In genomic region chr11:72266207-72266959, GRCm38 (mm10) we compare ENCODE assay signal across 9 mouse cellular contexts. TPM values are rescaled to one million over a fixed set of nuclear protein-coding genes. Genes with fewer than 3 reads are reported as not detected.
DNase-seq lines count a peak whose midpoint lies in the region; ATAC-seq lines count a peak whose summit lies in the region.
"Had no signal": no experiment of that assay in that cellular context is flagged by ENCODE, and none has a peak within 500 bp of the region (broad histone marks: within the 10 kb centered on the region; RNA-seq: fewer than 3 reads in every experiment).

No protein-coding gene starts in this region.

- H3K9me3 ChIP-seq in intestine, embryonic 14.5 days (ENCODE audit: control insufficient read depth, low read length) = no peaks in the 10 kb centered on the region

- ATAC-seq in common myeloid progenitor, adult 5-6 weeks (replicated peaks; ENCODE audit: low read depth, poor library complexity, severe bottlenecking) = peak; percentile 95
- peak; percentile 90 for ATAC-seq in intestine, embryonic 14.5 days (replicated peaks; ENCODE audit: low FRiP score, low TSS enrichment, low read depth)
- ATAC-seq in megakaryocyte progenitor cell, adult 5-6 weeks (replicated peaks; ENCODE audit: poor library complexity) = peak; percentile 91
- ATAC-seq in erythroid progenitor cell, adult 5-6 weeks (replicated peaks; ENCODE audit: low FRiP score, poor library complexity, severe bottlenecking) = no peak

- intact Hi-C loops in left cerebral cortex, postnatal 14 days (cut with DNase I) = loop anchor here (5.0 kb wide), 1 partner anchor 39 kb away; no protein-coding TSS in a partner anchor

- peak overlapping the region; percentile 76 for H3K4me2 ChIP-seq in intestine, embryonic 14.5 days (ENCODE audit: low read length)

- no peaks in the 10 kb centered on the region for H3K36me3 ChIP-seq in intestine, embryonic 14.5 days (ENCODE audit: control insufficient read depth, insufficient read depth, low read length)

- DNase-seq in adrenal gland, postnatal 10 days = peak; percentile 71
- DNase-seq in gastrocnemius, postnatal 10 days = peak; percentile 48
- peak; percentile 74 for DNase-seq in intestine, embryonic 14.5 days (ENCODE audit: low spot score)
- peak; percentile 56 to 62 for DNase-seq in left cerebral cortex, postnatal 14 days (ENCODE audit: low spot score in 2 of 2)
- peak; percentile 60 for DNase-seq in right cerebral cortex, postnatal 14 days

- peak overlapping the region; percentile 39 for H3K4me3 ChIP-seq in intestine, embryonic 14.5 days (ENCODE audit: low read depth, low read length)

- WGBS in intestine, embryonic 14.5 days = 2% methylated on average over 46 of the region's 46 CpGs

- no peak overlapping the region for H3K27ac ChIP-seq in intestine, embryonic 14.5 days (ENCODE audit: low read depth)

- H3K27me3 ChIP-seq in intestine, embryonic 14.5 days (replicated peaks; ENCODE audit: control insufficient read depth, insufficient read depth, low read length) = peaks cover 38% of the 10 kb centered on the region

- no peaks in the 10 kb centered on the region for H3K4me1 ChIP-seq in intestine, embryonic 14.5 days (replicated peaks; ENCODE audit: control insufficient read depth, insufficient read depth, low read length)

- peak overlapping the region; percentile 20 for H3K9ac ChIP-seq in intestine, embryonic 14.5 days (ENCODE audit: low read length)

RNA-seq across cellular contexts. Expression of gene Slc13a5, which starts 0.6 kb away (rescaled TPM):
- 1 to 10 TPM in 1 of 2 experiments, under 1 TPM in 1; 0.15 to 1.4 TPM for total RNA-seq in adrenal gland, postnatal 10 days (2021)
- total RNA-seq in common myeloid progenitor, adult 5-6 weeks (2017) = 0.34 TPM in 1 of 2 replicates, not detected in the other
- total RNA-seq in gastrocnemius, postnatal 10 days (2021) = 10 to 100 TPM in 1 of 2 experiments, under 1 TPM in 1; 0.33 to 10.5 TPM
- 0.24 and 0.47 TPM in 2 replicates for polyA plus RNA-seq in intestine, embryonic 14.5 days (2014; fragmentation: Nextera tagmentation; extraction: Ambion mirVana)
- 10 to 100 TPM; 17.2 to 24.0 TPM for total RNA-seq in left cerebral cortex, postnatal 14 days (2021)
- 0.12 TPM in 1 of 2 replicates, not detected in the other for total RNA-seq in megakaryocyte progenitor cell, adult 5-6 weeks (2015)
- 0.24 and 0.25 TPM in 2 replicates for total RNA-seq in megakaryocyte progenitor cell, adult 5-6 weeks (2017)
- not detected in 2 replicates for total RNA-seq in erythroid progenitor cell, adult 5-6 weeks (2015; ENCODE audit: low replicate concordance)
- total RNA-seq in erythroid progenitor cell, adult 5-6 weeks (2017; ENCODE audit: low replicate concordance) = not detected in 2 replicates

RNA-seq across cellular contexts. Expression of gene Xaf1, which starts 35.0 kb away (rescaled TPM):
- 10 to 100 TPM; 13.3 to 16.8 TPM for total RNA-seq in adrenal gland, postnatal 10 days (2021)
- total RNA-seq in common myeloid progenitor, adult 5-6 weeks (2017) = 12.7 and 14.6 TPM in 2 replicates
- total RNA-seq in gastrocnemius, postnatal 10 days (2021) = 1 to 10 TPM; 9.3 to 9.8 TPM
- polyA plus RNA-seq in intestine, embryonic 14.5 days (2014; fragmentation: Nextera tagmentation; extraction: Ambion mirVana) = 3.0 and 3.4 TPM in 2 replicates
- total RNA-seq in left cerebral cortex, postnatal 14 days (2021) = 1 to 10 TPM; 1.9 to 2.9 TPM
- 7.2 and 16.1 TPM in 2 replicates for total RNA-seq in megakaryocyte progenitor cell, adult 5-6 weeks (2015)
- total RNA-seq in megakaryocyte progenitor cell, adult 5-6 weeks (2017) = 3.5 and 17.4 TPM in 2 replicates
- 13.0 and 74.6 TPM in 2 replicates for total RNA-seq in erythroid progenitor cell, adult 5-6 weeks (2015; ENCODE audit: low replicate concordance)
- total RNA-seq in erythroid progenitor cell, adult 5-6 weeks (2017; ENCODE audit: low replicate concordance) = 18.9 and 26.5 TPM in 2 replicates

RNA-seq across cellular contexts. Expression of gene Fbxo39, which starts 47.9 kb away (rescaled TPM):
- not detected for total RNA-seq in adrenal gland, postnatal 10 days (2021)
- not detected in 2 replicates for total RNA-seq in common myeloid progenitor, adult 5-6 weeks (2017)
- total RNA-seq in gastrocnemius, postnatal 10 days (2021) = not detected
- not detected in 2 replicates for polyA plus RNA-seq in intestine, embryonic 14.5 days (2014; fragmentation: Nextera tagmentation; extraction: Ambion mirVana)
- total RNA-seq in left cerebral cortex, postnatal 14 days (2021) = not detected
- not detected in 2 replicates for total RNA-seq in megakaryocyte progenitor cell, adult 5-6 weeks (2015)
- total RNA-seq in megakaryocyte progenitor cell, adult 5-6 weeks (2017) = not detected in 2 replicates
- total RNA-seq in erythroid progenitor cell, adult 5-6 weeks (2015; ENCODE audit: low replicate concordance) = not detected in 2 replicates
- not detected in 2 replicates for total RNA-seq in erythroid progenitor cell, adult 5-6 weeks (2017; ENCODE audit: low replicate concordance)
- total RNA-seq: layer of hippocampus, adult 18-20 months had no signal

RNA-seq across cellular contexts. Expression of gene Med31, which starts 51.0 kb away (rescaled TPM):
- total RNA-seq in adrenal gland, postnatal 10 days (2021) = 10 to 100 TPM; 12.3 to 14.4 TPM
- 10.1 and 17.1 TPM in 2 replicates for total RNA-seq in common myeloid progenitor, adult 5-6 weeks (2017)
- total RNA-seq in gastrocnemius, postnatal 10 days (2021) = 1 to 10 TPM; 8.2 to 9.2 TPM
- polyA plus RNA-seq in intestine, embryonic 14.5 days (2014; fragmentation: Nextera tagmentation; extraction: Ambion mirVana) = 37.3 and 38.0 TPM in 2 replicates
- 10 to 100 TPM; 15.9 to 16.6 TPM for total RNA-seq in left cerebral cortex, postnatal 14 days (2021)
- total RNA-seq in megakaryocyte progenitor cell, adult 5-6 weeks (2015) = 15.2 and 16.9 TPM in 2 replicates
- total RNA-seq in megakaryocyte progenitor cell, adult 5-6 weeks (2017) = 12.9 and 16.7 TPM in 2 replicates
- 11.2 and 16.8 TPM in 2 replicates for total RNA-seq in erythroid progenitor cell, adult 5-6 weeks (2015; ENCODE audit: low replicate concordance)
- 3.3 and 4.0 TPM in 2 replicates for total RNA-seq in erythroid progenitor cell, adult 5-6 weeks (2017; ENCODE audit: low replicate concordance)

RNA-seq across cellular contexts. Expression of gene Txndc17, which starts 59.0 kb away (rescaled TPM):
- total RNA-seq in adrenal gland, postnatal 10 days (2021) = 10 to 100 TPM; 61.5 to 64.0 TPM
- total RNA-seq in common myeloid progenitor, adult 5-6 weeks (2017) = 41.7 and 43.9 TPM in 2 replicates
- 10 to 100 TPM; 37.9 to 40.3 TPM for total RNA-seq in gastrocnemius, postnatal 10 days (2021)
- 256 and 268 TPM in 2 replicates for polyA plus RNA-seq in intestine, embryonic 14.5 days (2014; fragmentation: Nextera tagmentation; extraction: Ambion mirVana)
- total RNA-seq in left cerebral cortex, postnatal 14 days (2021) = 10 to 100 TPM; 33.6 to 36.7 TPM
- total RNA-seq in megakaryocyte progenitor cell, adult 5-6 weeks (2015) = 123 and 130 TPM in 2 replicates
- total RNA-seq in megakaryocyte progenitor cell, adult 5-6 weeks (2017) = 37.1 and 46.5 TPM in 2 replicates
- total RNA-seq in erythroid progenitor cell, adult 5-6 weeks (2015; ENCODE audit: low replicate concordance) = 31.4 and 37.8 TPM in 2 replicates
- total RNA-seq in erythroid progenitor cell, adult 5-6 weeks (2017; ENCODE audit: low replicate concordance) = 5.0 and 10.8 TPM in 2 replicates
